Mouse (Mus musculus): ENCODE measurements around the gene Stap1. TPM values are rescaled to one million over a fixed set of nuclear protein-coding genes. Genes with fewer than 3 reads are reported as not detected.
A peak's percentile ranks its signal among the peaks of the same experiment; 100 is the strongest.

The Stap1 gene
- total RNA-seq (2021): not detected
- long read RNA-seq, experiment 1: 0 reads
- long read RNA-seq, experiment 2: 0 reads

DNA sequence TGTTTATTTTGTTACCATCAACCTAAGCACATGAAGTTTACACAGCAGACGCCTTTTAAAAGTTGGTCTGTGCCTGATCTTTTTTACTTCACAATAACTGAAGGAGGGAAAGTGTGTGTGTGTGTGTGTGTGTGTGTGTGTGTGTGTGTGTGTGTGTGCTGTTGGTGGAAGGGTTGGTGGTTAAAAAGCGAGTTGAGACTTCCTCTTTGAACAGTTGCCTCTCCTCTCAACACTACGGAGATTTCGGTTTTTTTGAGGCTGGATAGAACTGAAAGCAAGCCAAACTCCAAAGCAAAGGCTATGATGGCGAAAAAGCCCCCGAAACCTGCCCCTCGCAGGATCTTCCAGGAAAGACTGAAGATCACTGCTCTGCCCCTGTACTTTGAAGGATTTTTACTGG, at the start of gene Stap1:
TSS of gene Stap1 (plus strand) at position 209 of the 400 bp plus-strand sequence.
- no peak for DNase-seq (ENCODE audit: low spot score)

DNA sequence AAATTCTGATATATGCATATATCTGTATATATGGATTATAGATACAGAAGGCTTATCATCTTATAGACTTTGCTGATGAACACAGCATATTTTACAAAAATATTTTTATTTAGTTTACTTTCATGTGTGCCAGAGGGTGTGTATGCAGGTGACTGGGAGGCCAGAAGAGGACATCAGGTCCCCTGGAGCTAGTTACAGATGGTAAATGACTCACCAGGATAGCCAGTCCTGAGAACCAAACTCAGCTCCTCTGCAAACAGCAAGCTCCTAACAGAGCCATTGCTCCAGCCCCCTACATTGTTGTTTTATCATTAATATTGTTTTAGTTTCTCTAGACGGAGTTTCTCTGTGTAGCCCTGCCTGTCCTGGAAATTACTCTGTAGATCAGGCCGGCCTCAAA, 41.7 kb upstream of the Stap1 start:
- no peak for DNase-seq (ENCODE audit: low spot score)

DNA sequence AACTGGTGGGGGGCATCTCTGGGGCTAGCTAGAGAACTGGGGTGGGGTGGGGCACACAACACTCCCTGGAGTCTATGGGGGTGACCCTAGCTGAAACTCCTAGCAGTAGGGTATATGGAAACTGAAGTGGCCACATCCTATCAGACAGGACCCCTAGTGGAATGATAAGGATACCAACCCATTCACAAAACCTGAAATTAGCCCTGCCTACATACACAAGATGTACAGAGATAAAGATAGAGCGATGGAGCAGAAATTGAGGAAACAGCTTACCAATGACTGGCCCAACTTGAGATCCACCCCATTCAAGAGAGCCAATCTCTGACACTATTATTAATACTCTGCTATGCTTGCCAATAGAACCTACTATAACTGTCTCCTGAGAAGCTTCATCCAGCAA, 8.0 kb upstream of the Stap1 start:
- DNase-seq (ENCODE audit: low spot score): no peak

DNA sequence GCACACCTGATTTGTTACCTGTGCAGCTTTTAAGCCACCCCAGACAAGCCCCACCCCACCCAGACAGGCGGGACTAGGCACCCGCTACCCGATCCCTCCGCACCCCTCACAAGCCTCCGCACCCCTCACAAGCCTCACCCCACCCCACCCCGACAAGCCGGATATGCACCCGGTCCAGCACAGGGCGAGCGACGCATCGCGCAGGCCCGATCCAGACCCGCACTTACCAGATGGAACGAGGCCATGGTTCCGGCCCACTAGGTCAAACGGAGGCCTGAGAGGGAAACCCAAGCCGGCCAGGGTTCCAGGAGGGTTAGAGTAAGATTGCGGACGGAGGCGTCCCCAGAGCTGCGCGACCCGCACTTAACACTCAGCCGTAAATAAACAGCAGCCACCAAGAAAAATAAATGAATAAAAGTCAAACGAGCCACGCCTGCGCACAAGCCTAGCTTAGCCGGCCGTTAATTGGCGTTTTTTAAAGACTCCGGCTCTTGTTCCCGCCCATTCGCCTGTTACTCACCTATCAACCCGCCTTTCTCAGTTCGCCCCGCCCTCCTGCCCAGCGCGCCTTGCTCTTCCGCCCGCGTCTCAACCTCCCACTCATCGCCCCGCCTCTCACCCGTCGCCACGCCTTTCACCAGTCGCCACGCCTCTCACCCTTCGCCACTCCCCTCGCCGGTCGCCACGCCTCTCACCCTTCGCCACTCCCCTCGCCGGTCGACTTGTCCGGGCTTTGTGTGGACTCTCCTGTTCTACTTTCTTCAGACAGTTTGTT, 6.3 kb upstream of the Stap1 start, which contains the start of gene Cenpc1:
TSS of gene Cenpc1 (minus strand) at position 483 of the 775 bp plus-strand sequence.
- DNase-seq (ENCODE audit: low spot score): peak; percentile 98

DNA sequence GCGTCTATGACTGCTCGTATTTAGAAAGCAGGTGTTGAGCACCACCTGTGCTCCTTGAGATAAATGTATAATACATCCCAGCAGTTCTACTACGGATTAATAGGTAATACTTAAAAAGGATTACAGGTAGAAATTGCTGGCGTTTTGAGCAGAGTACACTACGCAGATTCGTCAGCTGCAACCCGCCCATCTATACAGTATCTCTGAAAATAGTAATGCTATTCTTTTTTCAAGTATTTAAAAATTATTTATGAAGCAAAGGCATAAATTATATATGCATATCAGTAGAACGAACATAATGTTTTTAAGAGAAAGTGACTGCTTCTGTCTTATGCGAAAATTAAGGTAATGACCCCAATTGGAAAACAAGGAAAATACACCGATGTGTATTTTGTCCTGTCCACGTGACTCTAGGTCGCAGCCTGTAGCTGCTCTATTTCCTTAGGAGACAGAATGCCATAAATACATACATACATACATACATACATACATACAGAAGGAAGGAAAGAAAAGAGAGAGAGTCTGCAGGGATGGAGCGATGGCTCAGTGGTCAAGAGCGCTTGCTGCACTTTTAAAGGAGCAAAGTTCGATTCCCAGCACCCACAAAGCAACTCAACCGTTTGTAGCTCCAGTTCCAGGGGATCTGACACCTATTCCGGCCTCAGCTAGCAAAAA, 5.5 kb upstream of the Stap1 start:
- DNase-seq (ENCODE audit: low spot score): no peak

DNA sequence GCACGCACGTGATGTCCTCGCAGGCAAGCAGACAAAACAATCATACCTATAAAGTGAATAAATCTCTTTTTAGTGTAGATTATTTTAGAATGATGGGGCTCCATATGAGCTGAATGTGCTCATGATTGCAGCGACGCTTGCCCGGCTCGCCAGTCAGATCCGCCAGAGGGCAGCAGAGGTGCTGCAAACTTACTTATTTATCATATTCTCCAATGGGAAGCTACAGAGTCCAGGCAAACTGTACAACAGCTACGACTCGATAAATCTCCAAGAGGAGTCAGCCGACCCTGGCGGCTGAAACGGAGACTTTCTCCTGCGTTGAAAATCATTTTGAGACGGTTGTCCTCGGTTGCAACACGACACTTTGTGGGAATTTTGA, 5.0 kb upstream of the Stap1 start:
- peak; percentile 88 for DNase-seq (ENCODE audit: low spot score)

DNA sequence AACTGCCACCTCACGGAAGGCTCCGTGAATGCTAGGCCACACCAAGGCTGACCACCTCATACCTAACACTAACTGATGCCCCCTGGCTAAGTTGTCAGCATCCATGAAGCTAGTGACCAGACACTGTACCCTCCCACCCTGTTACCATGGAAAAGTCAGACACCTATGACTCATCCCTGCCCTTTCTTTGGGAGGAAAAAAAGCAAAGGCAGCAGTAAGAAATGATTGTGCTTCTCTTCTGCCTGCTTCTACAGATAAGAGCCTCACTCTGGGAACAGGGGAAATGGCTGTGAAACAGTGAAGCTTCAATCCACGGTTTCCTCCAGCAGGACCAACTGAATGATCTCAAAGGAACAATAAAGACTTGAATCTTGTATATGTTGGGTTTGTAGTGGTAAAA, 3.1 kb upstream of the Stap1 start:
- DNase-seq (ENCODE audit: low spot score): no peak

DNA sequence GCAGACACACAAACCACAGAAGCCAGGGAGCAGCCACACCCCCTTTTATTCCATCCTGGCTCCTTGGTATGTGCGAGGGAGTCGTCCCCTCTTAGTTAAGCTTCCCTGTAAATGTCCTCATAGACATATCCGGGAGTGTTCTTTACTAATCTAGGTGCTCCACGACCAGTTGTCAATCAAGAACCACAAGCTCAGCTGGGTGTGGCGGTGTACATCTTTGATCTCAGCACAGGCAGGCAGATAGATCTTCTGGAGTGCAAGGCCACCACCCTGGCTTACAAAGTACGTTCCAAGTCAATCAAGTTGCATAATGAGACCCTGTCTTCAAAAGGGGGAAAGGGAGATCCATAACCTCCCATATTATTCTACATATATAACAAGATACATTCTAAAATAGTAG, 2.4 kb upstream of the Stap1 start:
- DNase-seq (ENCODE audit: low spot score): no peak

DNA sequence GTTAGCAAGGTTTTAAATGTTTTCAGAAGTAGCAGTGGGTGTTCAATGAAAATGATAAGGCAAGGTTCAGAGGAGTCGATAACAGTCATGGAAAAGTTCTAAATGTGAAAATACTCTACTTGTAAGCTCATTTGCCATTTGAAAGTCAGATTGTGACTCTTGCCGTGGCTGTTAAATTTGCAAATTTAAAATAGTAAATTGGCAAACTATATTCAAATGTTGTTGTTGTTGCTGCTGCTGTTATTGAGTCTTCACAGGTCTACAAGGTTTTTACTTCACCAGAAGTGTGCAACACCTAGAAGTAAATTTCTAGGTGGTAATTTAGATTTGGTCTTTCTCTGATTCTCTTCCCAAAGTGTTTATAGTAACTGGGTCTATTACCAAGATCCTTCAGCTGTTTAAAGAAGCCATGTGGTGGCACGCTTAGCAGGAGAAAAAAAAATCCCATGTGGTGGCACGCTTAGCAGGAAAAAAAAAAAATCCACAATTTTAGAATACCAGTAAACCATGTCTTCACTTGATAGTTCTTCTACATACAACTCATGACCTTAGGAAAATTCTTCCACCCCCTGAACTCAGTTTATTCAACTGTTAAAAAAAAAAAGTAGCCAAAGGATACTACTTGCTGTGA, 1.3 kb downstream of the Stap1 start:
- DNase-seq (ENCODE audit: low spot score): no peak

DNA sequence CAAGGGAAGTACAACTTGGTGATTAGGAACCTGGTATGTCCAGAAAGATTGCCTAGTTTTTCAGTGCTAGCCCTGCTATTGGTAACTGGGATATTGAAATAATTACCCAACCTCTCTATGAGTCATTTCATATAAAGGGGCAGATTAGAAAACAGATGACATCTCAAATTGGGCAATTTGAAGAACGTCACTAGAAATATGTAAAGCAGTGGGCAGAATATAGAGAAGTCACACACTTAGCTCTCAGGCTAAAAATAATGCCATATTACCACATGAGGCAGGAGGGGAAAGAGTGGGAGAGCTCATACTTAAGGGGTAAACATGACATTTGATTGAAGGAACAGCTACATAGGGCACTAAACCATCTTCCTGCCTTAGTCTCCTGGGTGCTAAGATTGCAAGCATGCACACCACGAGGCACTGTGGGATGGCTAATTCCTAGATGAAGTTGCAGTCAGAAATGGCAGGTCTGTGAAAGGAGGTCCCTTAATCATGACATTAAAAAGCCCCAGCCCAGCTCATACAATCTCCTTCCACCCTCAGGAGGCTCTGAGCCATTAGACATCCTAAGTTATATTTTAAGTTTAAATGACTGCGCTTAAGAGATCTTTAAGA, 7.3 kb downstream of the Stap1 start:
- no peak for DNase-seq (ENCODE audit: low spot score)

DNA sequence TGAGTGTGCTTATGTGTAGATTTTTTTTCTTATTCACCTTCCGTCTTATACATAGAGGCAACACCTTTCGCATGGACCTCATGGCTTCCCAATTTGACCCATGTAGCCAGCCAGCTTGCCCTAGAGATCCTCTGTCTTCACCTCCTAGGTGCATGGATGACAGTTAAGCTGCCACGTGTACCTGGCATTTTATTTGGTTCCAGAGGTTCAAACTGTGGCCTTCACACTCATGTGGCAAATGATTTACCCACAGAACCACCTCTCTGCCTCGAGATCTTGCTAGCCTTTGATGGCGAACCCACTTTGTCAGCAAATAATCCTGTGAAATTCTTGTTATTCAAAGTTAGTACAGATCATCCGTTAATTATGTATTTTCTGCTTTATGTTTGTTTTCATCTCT, 12.4 kb downstream of the Stap1 start:
- DNase-seq (ENCODE audit: low spot score): no peak

DNA sequence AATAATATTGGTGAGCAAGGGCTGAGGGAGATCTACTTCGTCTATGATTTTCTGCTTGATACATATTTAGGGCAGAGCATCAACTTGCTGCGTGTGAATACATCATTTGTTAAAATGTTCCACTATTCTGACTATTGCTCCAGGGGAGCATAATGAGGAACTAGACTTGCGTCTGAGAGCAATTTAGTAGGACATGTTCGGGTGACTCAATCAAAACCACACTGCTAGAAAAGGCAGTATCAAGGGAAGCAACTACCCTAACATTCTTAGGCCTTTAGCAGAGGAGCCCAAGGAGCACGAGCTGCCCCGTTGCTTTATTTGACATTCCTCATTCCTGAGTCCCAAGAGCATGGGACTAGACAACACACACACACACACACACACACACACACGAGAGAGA, 13.4 kb downstream of the Stap1 start:
- DNase-seq (ENCODE audit: low spot score): no peak

DNA sequence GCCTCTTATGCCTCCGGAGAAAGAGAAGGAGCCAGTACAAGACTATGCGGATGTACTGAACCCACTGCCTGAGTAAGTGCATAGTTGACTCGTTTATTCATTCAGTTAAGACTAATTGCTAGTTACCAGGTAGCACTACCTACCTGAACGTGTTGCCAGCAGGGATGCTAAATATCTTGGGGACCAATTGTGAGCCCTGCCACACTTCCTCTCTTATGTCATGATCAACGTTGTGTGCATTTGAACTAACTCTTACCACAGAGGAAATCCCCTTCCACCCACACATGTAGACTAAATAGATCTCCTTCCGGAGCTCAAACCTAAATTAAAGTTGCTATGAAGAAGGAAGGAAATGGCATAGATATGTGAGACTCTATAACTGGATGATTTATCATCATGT, 15.2 kb downstream of the Stap1 start:
- no peak for DNase-seq (ENCODE audit: low spot score)

DNA sequence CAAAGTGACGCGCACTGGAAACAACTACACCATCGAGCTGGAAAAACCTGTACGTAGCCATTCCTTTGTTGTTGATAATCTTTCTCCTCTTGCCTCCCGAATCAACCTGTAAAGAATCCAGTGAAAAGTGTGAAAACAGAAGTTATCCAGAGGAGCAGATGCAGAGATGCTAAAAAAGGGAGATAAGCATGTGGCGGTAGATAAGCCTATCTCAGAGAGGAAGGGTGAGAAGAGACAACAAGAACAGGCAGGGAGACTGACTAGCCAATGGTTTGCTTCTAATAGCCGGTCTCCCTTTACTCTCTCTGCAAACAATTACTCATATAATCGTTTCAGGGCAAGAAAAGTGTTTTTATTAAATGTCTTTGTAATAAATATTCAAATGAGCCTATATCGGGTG, 23.2 kb downstream of the Stap1 start:
- DNase-seq (ENCODE audit: low spot score): no peak

DNA sequence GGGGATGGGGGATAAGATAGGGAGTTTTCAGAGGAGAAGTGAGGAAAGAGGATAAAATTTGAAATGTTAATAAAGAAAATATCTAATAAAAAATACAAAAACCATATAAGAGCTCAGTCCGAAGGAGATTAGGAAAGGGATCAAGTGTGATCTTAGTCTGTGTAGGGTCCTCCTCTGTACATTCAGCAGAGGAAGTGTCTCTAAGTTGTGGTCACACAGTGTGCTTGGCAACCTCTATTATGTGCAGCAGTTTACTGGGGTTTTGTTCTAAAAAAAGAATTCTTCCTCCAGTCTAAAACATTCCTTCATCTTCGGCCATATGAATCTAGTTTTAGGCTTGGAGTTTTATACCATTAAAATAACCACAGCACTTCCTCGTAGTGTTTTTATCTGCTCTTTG, 27.4 kb downstream of the Stap1 start:
- no peak for DNase-seq (ENCODE audit: low spot score)

DNA sequence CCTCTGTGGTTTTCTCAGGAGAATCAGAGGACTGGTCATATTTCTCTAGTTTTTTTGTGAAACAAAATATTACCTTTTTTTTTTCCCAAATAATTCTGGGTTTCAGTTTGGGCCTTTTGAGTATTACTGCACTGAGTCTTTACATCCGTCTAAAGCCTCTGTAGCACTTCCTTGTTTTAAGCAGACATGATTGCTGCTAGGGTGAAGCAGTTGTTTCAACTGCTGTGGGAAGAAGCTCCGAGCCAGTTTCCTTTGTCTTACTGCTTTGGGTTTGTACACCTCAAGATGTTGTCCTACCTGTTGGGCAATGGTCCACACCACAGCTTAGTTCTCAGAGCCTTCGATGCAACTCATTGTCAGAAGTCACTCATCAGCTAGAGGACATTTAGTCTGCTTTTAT, 29.1 kb downstream of the Stap1 start:
- no peak for DNase-seq (ENCODE audit: low spot score)

DNA sequence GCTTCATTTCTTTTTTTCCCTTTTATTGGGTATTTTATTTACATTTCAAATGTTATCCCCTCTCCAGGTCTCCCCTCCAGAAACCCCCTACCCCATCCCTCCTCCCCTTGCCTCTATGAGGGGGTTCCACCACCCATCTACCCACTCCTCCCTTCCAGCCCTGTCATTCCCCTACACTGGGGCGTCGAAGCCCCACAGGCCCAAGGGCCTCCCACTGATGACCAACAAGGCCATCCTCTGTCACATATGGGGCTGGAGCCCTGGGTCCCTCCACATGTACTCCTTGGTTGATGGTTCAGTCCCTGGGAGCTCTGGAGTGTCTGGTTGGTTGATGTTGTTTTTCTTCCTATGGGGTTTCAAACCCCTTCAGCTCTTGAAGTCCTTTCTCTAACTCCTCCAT, 30.6 kb downstream of the Stap1 start:
- DNase-seq (ENCODE audit: low spot score): no peak

DNA sequence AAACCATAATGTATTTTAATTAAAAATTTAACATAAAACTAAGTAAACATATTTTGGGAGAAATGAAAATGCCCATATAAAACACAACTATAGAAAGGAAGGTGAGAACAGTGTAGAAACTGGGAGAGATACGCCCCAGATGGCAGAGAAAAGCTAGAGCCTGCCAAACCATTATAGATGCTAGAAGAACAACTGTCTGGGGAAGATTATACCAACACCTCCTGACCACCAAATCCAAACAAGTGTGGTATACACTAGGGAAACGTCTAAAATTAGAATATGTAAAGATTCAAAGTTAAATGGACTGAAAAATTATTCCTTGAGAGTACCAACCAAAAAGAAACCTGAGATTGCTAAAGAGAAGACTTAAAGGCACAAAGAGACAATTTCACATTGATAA, 35.1 kb downstream of the Stap1 start:
- DNase-seq (ENCODE audit: low spot score): no peak

DNA sequence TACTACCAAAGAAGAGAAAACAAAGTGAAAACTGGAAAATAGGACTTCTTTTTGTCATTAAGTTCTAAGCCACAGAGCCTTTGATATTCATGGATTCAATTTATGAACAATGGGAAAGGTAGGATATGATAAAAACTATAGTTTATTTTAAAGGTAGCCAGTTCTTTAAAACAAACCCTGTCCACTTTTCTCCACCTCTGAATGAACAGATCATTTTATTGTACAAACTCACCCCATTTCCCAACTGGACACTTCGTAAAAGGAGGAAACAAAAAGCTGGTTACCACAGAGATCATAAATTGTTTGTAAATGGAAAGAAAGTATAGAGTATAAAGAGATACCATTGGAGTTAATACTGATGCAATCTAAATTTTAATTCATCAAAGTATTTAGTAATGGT, 39.5 kb downstream of the Stap1 start:
- DNase-seq (ENCODE audit: low spot score): no peak

DNA sequence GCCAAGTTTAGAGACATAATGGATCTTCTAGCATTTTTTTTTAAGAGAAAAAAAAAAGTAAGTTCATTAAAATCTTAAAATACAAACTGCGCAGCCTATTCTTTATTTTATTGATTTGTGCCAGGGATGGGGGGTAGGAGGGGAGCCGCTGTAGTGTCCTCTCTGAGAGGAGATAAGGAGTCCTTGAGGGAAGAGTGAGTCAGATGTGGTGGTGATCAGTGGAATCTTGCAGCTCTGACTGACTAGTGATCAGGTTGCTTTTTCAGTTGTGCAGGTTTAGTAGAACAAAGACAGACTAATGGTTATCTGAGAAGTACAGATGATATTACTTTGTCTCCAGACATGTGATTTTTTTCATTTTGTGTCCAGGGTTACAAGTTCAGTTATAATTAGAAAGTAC, 41.5 kb downstream of the Stap1 start:
- no peak for DNase-seq (ENCODE audit: low spot score)

DNA sequence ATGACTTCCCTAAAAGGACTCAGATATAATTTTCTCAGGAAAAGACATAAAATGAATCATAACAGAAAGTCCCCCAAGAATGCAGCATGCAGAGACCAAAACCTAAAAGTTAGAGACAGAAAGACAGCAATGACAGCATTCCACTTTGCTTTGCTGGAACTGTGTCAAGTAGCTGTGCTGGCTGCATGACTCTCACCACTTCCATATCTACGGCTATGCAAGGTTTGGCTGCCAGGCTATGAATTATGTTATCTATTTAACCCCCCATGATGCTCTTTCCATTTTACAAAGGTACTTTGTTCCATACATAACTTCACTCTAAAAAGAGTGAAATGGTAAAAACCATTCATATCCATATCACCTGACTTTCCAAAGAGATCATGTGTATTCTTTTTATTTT, 42.5 kb downstream of the Stap1 start:
- DNase-seq (ENCODE audit: low spot score): no peak

DNA sequence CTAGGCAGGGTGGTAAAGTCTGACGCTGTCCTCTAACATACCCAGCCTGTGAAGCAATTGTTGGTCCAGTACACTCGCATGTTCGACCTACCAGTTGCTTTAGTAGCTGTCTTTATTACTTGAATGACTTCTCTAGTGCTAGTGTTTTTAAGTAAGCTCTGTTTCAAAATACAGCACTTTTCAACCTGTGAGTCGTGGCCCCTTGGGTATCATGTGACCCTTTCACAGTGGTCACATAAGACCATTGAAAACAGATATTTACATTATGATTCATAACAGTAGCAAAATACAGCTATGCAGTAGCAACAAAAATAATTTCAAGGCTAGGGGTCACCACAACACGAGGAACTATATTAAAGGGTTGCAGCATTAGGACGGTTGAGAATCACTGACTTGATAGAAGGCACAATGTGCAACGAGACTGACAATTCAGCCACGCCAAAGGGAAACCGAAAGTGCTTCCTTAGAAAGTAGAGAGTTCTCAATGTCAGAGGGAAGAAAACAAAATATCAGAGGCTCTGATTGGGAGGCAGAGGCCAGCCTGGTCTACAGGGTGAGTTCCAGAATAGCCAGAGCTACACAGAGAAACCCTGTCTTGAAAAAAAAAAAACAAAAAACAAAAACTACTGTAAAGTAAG, 47.0 kb downstream of the Stap1 start:
- DNase-seq (ENCODE audit: low spot score): no peak
